Mouse (Mus musculus) forebrain, embryonic 11.5 days (tissue): ENCODE results near the gene Lrp2. TPM values are rescaled to one million over a fixed set of nuclear protein-coding genes. Genes with fewer than 3 reads are reported as not detected.

Source experiments
- ATAC-seq: fragments of 200-750 bp; cut with Nextera tagmentation; replicated peaks from 2 replicates; pipeline ENCODE4 v1.8.0; 2017; ENCODE audit warnings: moderate TSS enrichment; ENCODE audit not compliant: low FRiP score
- DNase-seq: peaks from one replicate; pipeline ENCODE4 v3.0.0-alpha.2; 2017; ENCODE audit warnings: low spot score
- H3K27ac ChIP-seq: fragments of 300-500 bp; sonication (generic); 2 replicates; pipeline ENCODE4 v1.5.1; 2014; ENCODE audit warnings: low read depth, low read length
- H3K27me3 ChIP-seq: fragments of 300-500 bp; sonication (generic); 2 replicates; pipeline ENCODE4 v1.6.1; 2014; ENCODE audit warnings: mild to moderate bottlenecking, low read length, mixed read lengths; ENCODE audit not compliant: control insufficient read depth, insufficient read depth
- H3K36me3 ChIP-seq: fragments of 300-500 bp; sonication (generic); 2 replicates; pipeline ENCODE4 v1.6.1; 2014; ENCODE audit warnings: mild to moderate bottlenecking, low read length, moderate library complexity, mixed read lengths; ENCODE audit not compliant: control insufficient read depth, insufficient read depth
- H3K4me1 ChIP-seq: fragments of 300-500 bp; sonication (generic); replicated peaks from 2 replicates; pipeline ENCODE4 v1.6.1; 2014; ENCODE audit warnings: low read length, mixed read lengths; ENCODE audit not compliant: control insufficient read depth, insufficient read depth
- H3K4me2 ChIP-seq: fragments of 300-500 bp; sonication (generic); 2 replicates; pipeline ENCODE4 v1.6.1; 2014; ENCODE audit warnings: low read depth, mild to moderate bottlenecking, low read length, moderate library complexity, mixed read lengths; ENCODE audit not compliant: severe bottlenecking
- H3K4me3 ChIP-seq: fragments of 300-500 bp; sonication (generic); 2 replicates; pipeline ENCODE4 v1.5.1; 2014; ENCODE audit warnings: low read depth, low read length
- H3K9ac ChIP-seq: fragments of 300-500 bp; sonication (generic); 2 replicates; pipeline ENCODE4 v1.6.1; 2014; ENCODE audit warnings: low read length
- H3K9me3 ChIP-seq: fragments of 300-500 bp; sonication (generic); 2 replicates; pipeline ENCODE4 v1.6.1; 2016; ENCODE audit warnings: low read length, mixed read lengths; ENCODE audit not compliant: control insufficient read depth
- WGBS: fragments of 180-500 bp; shearing (Covaris S2); extraction: QIAGEN DNeasy Blood & Tissue Kit; methylation state at CpG from one replicate; pipeline ENCODE4 v1.1.7; 2014; 5-methylcytosine and 5-hydroxymethylcytosine counted together
- polyA plus RNA-seq: library from polyadenylated mRNA; unstranded; fragments of >200 nt; fragmentation: Nextera tagmentation; extraction: Ambion mirVana; gene quantifications from 2 replicates; pipeline ENCODE4 v1.2.1, GENCODE M21; 2014

Lrp2 gene
- polyA plus RNA-seq, 1 experiment from 2014 or later = 3.1 TPM

DNA sequence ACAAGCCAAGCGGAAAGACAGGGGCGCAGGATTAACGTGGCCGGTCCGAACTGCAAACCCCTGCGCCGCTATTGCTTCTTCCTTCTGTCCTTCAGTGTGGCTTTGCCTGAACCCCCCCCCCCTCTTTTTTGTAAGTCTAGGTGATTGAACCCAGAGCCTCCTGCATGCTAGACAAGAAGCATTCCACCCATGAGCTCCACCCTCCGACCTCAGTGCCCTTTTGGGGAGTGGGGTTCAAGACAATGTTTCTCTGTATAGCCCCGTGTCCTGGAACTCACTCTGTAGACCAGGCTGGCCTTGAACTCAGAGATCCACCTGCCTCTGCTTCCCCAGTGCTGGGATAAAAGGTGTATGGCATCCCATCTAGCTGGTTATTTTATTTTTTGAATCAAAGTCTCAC is 26.9 kb upstream of the Lrp2 start:
- 36% methylated on average over 9 of the region's 9 CpGs for WGBS
- Histone ChIP-seq H3K9me3 (no peaks in the 10 kb centered on the region), H3K27me3 (no peaks in the 10 kb centered on the region), H3K27ac (no peak overlapping the region), H3K36me3 (no peaks in the 10 kb centered on the region), H3K4me1 (0 out of 2 replicates have a peak, but pooled peaks cover 2% of the 10 kb centered on the region), H3K4me3 (no peak overlapping the region), H3K4me2 (no peak overlapping the region), H3K9ac (no peak overlapping the region)
- no peak for ATAC-seq
- no peak for DNase-seq

DNA sequence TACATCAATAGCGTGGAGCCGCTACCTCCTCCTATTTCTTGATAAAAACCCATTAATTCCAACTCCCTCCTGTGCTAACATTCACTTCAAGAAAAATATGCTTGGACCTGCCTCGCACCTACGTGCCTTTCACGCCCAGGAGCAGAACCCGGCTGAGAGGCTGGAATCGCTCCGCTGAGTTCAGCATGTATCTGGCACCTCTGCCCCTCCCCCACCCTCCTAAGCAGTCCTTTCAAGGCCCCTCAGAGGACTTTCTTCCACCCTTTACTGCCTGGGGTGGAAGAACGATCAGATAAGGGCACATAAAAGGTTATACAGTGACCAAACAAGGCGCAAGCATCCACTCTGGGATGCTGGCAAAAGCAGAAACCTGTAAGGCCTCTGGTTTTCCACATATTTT is 26.4 kb upstream of the Lrp2 start:
- no peaks in the 10 kb centered on the region for H3K36me3 ChIP-seq
- no peak overlapping the region for H3K9ac ChIP-seq
- H3K4me1 ChIP-seq = 0 out of 2 replicates have a peak, but pooled peaks cover 2% of the 10 kb centered on the region
- ATAC-seq = no peak
- H3K27me3 ChIP-seq = no peaks in the 10 kb centered on the region
- peak overlapping the region; percentile 32 for H3K4me2 ChIP-seq
- no peaks in the 10 kb centered on the region for H3K9me3 ChIP-seq
- 15% methylated on average over 10 of the region's 10 CpGs for WGBS
- no peak overlapping the region for H3K4me3 ChIP-seq
- no peak overlapping the region for H3K27ac ChIP-seq
- DNase-seq = peak; percentile 65

DNA sequence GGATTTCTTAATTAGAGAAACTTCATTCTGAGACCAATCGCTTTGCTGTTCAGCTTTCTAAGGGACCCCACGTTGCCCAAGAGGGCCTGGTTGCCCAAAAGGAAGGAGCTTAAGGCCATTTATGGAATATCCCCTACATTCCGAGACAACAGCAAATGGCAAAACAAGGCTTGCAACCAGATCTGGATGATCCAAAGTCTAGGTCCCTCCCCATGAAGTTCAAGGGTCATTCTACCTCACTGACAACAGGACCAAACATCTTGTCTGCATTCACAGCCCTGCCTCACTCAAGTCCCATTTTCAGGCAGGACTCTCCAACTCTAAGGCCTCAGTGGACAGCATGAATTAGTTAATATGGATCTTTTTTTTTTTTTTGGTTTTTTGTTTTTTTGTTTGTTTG is 20.8 kb upstream of the Lrp2 start:
- no peaks in the 10 kb centered on the region for H3K36me3 ChIP-seq
- no peak overlapping the region for H3K4me3 ChIP-seq
- no peak overlapping the region for H3K9ac ChIP-seq
- 90% methylated on average over 3 of the region's 3 CpGs for WGBS
- no peaks in the 10 kb centered on the region for H3K27me3 ChIP-seq
- H3K4me2 ChIP-seq = no peak overlapping the region
- H3K9me3 ChIP-seq = no peaks in the 10 kb centered on the region
- no peak for ATAC-seq
- no peaks in the 10 kb centered on the region for H3K4me1 ChIP-seq
- no peak overlapping the region for H3K27ac ChIP-seq
- DNase-seq = no peak

DNA sequence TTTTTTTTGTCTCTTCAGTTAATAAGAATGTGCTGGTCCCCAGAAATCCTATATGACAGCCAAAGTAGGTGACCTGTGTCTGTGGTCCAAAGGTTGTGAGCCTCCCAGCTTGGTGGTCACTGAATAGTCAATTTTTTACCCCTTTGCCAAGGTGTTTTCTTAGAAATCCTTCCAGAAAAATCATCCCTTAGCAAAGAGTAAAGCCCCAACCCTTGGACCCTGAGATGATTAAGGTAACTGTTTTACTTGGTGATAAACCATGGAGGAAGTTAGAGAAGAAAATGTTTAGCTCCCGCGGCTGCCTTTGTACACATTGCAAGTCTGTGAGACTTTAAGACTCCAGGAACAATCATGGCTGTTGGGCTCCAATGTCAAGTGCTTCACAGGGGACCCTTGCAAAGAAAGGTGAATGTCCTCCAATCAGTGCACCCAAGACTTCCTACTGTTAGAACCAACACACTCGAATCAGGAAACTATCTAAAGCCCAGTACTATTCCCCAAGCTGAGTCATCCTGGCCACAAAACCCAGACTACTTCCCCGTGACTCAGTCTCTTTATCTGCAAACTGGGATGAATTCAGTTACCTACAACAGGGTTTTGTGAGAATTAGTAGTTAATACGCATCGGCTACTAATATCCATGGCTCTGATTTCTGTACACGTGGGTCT is 18.0 kb upstream of the Lrp2 start:
- no peaks in the 10 kb centered on the region for H3K36me3 ChIP-seq
- 89% methylated on average over 7 of the region's 7 CpGs for WGBS
- H3K9me3 ChIP-seq = no peaks in the 10 kb centered on the region
- H3K4me2 ChIP-seq = no peak overlapping the region
- no peak overlapping the region for H3K4me3 ChIP-seq
- no peak for DNase-seq
- H3K27me3 ChIP-seq = no peaks in the 10 kb centered on the region
- no peak for ATAC-seq
- H3K9ac ChIP-seq = no peak overlapping the region
- no peak overlapping the region for H3K27ac ChIP-seq
- no peaks in the 10 kb centered on the region for H3K4me1 ChIP-seq

DNA sequence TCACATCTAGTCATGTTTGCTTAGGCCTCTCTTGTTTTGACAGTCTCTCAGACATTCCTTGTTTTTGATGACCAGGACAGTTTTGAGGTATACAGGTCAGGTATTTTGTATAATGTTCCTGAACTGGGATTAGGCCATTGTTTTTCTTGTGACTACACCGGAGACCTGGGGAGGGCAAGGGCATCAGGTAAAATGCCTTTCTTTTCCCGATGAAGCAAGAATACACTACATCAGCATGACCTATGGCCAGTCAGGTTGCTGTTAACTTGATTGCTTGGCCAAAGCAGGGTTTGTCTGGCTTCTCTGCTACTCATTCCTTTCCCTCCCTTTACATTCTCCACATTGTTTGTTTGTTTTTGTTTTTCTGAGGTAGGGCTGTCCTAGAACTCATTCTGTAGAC is 7.3 kb upstream of the Lrp2 start:
- no peak overlapping the region for H3K4me2 ChIP-seq
- 85% methylated on average over 2 of the region's 2 CpGs for WGBS
- peaks cover 5% of the 10 kb centered on the region for H3K27me3 ChIP-seq
- no peaks in the 10 kb centered on the region for H3K36me3 ChIP-seq
- ATAC-seq (no peak), DNase-seq (no peak)
- H3K9me3 ChIP-seq = no peaks in the 10 kb centered on the region
- H3K27ac ChIP-seq = no peak overlapping the region
- H3K4me1 ChIP-seq = no peaks in the 10 kb centered on the region
- H3K4me3 ChIP-seq = no peak overlapping the region
- no peak overlapping the region for H3K9ac ChIP-seq

DNA sequence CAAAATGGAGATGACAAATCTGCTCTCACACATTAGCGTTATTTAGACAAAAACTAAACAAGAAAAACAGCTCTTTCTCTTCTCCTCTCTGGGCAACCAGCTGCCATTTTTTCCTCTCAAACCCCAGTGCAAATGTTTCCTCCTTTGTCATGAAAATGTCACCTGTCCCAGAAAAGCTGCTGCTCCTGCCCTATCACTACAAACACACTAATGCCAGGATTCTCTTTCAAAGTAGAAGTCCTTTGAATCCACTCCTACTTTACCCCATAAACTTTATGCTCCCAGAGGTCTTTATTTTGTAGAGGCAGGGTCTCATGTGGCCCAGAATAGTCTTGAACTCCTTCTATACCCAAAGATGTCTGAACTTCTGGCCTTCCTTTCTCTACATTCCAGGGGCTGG is 6.7 kb upstream of the Lrp2 start:
- no peaks in the 10 kb centered on the region for H3K36me3 ChIP-seq
- no peak for DNase-seq
- H3K4me3 ChIP-seq = no peak overlapping the region
- no peak overlapping the region for H3K27ac ChIP-seq
- no peaks in the 10 kb centered on the region for H3K9me3 ChIP-seq
- 41% methylated on average over 1 of the region's 1 CpGs for WGBS
- H3K9ac ChIP-seq = no peak overlapping the region
- peaks cover 9% of the 10 kb centered on the region for H3K27me3 ChIP-seq
- ATAC-seq = no peak
- peaks cover 1% of the 10 kb centered on the region; the same call in 1 of the 2 replicates for H3K4me1 ChIP-seq
- H3K4me2 ChIP-seq = no peak overlapping the region

DNA sequence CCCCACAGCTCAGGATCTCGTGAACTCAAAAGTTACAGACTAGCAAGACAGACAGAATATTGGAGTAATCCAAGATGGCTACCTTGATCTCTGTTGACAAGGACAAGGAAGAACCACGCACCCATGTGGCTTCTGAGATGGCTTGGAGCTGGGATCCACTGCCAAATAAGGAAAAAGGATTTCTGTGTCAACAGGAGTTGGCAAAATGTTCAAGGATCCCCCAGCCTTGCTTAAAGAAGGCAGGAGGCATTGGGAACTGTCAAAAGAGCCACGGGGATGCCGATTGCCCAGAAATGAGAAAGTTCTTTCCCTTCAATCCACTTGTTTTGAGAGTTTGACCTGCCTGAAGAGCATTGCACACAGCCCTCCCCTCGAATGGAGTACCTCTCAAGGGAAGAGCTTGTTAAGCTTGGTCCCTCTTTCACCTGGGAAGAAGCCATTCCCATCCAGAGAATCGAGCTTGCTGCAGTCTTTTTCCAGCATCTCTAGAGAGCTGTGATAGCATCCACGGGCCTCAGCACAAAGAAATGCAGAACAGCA is 6.2 kb upstream of the Lrp2 start:
- DNase-seq (no peak), ATAC-seq (no peak)
- Histone ChIP-seq H3K9ac (no peak overlapping the region), H3K9me3 (no peaks in the 10 kb centered on the region), H3K4me1 (peaks cover 2% of the 10 kb centered on the region; the same call in 1 of the 2 replicates), H3K4me2 (no peak overlapping the region), H3K36me3 (no peaks in the 10 kb centered on the region), H3K27me3 (peaks cover 14% of the 10 kb centered on the region), H3K27ac (no peak overlapping the region), H3K4me3 (no peak overlapping the region)
- 59% methylated on average over 7 of the region's 7 CpGs for WGBS

DNA sequence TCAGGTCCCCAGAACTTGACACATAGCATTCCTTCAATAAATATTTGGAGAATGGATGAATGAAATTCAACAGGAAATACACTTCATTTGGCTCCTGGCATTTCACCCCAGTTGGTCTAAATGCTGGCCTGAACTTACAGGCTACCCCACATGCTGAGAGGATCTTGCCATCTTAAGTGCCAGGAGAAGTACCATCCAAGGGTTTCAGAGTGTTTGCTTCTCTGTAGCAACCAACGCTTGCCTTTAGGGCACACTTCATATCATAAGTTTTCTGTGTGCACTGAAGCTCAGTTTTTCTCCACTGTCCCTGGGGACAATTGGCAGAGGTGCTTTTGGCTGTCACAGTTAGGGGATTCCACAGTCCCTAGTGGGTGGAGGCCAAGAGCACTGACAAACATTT is 4.7 kb upstream of the Lrp2 start:
- H3K9ac ChIP-seq = no peak overlapping the region
- no peak overlapping the region for H3K27ac ChIP-seq
- H3K4me1 ChIP-seq = peaks cover 4% of the 10 kb centered on the region; the same call in 1 of the 2 replicates
- no peak overlapping the region for H3K4me2 ChIP-seq
- no peak for ATAC-seq
- 72% methylated on average over 1 of the region's 1 CpGs for WGBS
- no peaks in the 10 kb centered on the region for H3K36me3 ChIP-seq
- H3K27me3 ChIP-seq = peaks cover 19% of the 10 kb centered on the region
- DNase-seq = no peak
- no peaks in the 10 kb centered on the region for H3K9me3 ChIP-seq
- H3K4me3 ChIP-seq = no peak overlapping the region

DNA sequence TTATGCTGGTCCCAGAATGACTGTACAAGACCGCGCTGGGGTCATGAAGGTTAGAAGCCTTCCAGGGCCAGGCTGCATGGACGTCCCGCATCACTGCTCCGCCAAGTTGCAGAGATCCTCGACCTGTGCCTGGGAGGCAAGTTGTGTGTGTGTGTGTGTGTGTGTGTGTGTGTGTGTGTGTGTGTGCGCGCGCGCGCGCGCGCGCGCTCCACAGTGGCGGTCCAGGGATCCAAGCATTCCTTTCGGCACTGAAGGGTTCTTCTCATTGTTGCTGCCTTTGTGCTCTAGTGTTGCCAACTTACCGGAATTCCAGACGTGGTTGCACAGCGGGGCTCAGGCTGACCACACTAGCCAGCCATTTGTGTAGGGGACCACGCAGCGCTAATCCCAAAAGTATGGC is 2.0 kb upstream of the Lrp2 start:
- Histone ChIP-seq H3K4me3 (peak overlapping the region; percentile 18), H3K4me1 (peaks cover 4% of the 10 kb centered on the region; the same call in 1 of the 2 replicates), H3K36me3 (no peaks in the 10 kb centered on the region), H3K27me3 (peaks cover 31% of the 10 kb centered on the region), H3K4me2 (peak overlapping the region; percentile 54), H3K9ac (peak overlapping the region; percentile 8; the same call in 1 of the 2 replicates), H3K9me3 (no peaks in the 10 kb centered on the region), H3K27ac (no peak overlapping the region)
- no peak; the same call in 1 of the 2 replicates for ATAC-seq
- DNase-seq = peak; percentile 61
- WGBS = under 1% methylated on average over 19 of the region's 23 CpGs
